Mouse (Mus musculus) liver, embryonic 11.5 days (tissue): ENCODE measurements around the gene Dpysl5. TPM values are rescaled to one million over a fixed set of nuclear protein-coding genes. Genes with fewer than 3 reads are reported as not detected.
"Not testable (repeated sequence)": the region's sequence is repeated elsewhere in the genome, so short reads cannot be mapped to it uniquely, and the experiment has no call there.

Source experiments
- ATAC-seq: fragments of 200-750 bp; cut with Nextera tagmentation; replicated peaks from 2 replicates; pipeline ENCODE4 v1.8.0; 2017; ENCODE audit warnings: moderate number of reproducible peaks, mild to moderate bottlenecking, moderate TSS enrichment, moderate library complexity; ENCODE audit not compliant: low FRiP score
- DNase-seq: peaks from one replicate; pipeline ENCODE4 v3.0.0-alpha.2; 2017; ENCODE audit warnings: low spot score
- H3K27ac ChIP-seq: fragments of 300-500 bp; sonication (generic); 2 replicates; pipeline ENCODE4 v1.5.1; 2014; ENCODE audit warnings: mild to moderate bottlenecking, low read depth, low read length, control low read depth
- H3K27me3 ChIP-seq: fragments of 300-500 bp; sonication (generic); replicated peaks from 2 replicates; pipeline ENCODE4 v1.6.1; 2014; ENCODE audit warnings: low read length, mixed read lengths; ENCODE audit not compliant: control insufficient read depth, insufficient read depth
- H3K36me3 ChIP-seq: fragments of 300-500 bp; sonication (generic); 2 replicates; pipeline ENCODE4 v1.6.1; 2014; ENCODE audit warnings: mild to moderate bottlenecking, low read length, moderate library complexity, mixed read lengths; ENCODE audit not compliant: control insufficient read depth, insufficient read depth
- H3K4me1 ChIP-seq: fragments of 300-500 bp; sonication (generic); replicated peaks from 2 replicates; pipeline ENCODE4 v1.6.1; 2014; ENCODE audit warnings: low read length, mixed read lengths; ENCODE audit not compliant: control insufficient read depth, insufficient read depth
- H3K4me2 ChIP-seq: fragments of 300-500 bp; sonication (generic); 2 replicates; pipeline ENCODE4 v1.6.1; 2014; ENCODE audit warnings: mild to moderate bottlenecking, control low read depth, moderate library complexity
- H3K4me3 ChIP-seq: fragments of 300-500 bp; sonication (generic); 2 replicates; pipeline ENCODE4 v1.5.1; 2014; ENCODE audit warnings: low read depth, low read length, control low read depth
- H3K9ac ChIP-seq: fragments of 300-500 bp; sonication (generic); 2 replicates; pipeline ENCODE4 v1.6.1; 2014; ENCODE audit warnings: low read depth, low read length, control low read depth
- H3K9me3 ChIP-seq: fragments of 300-500 bp; sonication (generic); 2 replicates; pipeline ENCODE4 v1.6.1; 2016; ENCODE audit warnings: low read length, inconsistent platforms, mixed read lengths; ENCODE audit not compliant: control insufficient read depth
- WGBS: fragments of 180-500 bp; shearing (Covaris S2); extraction: QIAGEN DNeasy Blood & Tissue Kit; methylation state at CpG from one replicate; pipeline ENCODE4 v1.1.7; 2014; 5-methylcytosine and 5-hydroxymethylcytosine counted together
- polyA plus RNA-seq: library from polyadenylated mRNA; unstranded; fragments of >200 nt; fragmentation: Nextera tagmentation; extraction: Ambion mirVana; gene quantifications from 2 replicates; pipeline ENCODE4 v1.2.1, GENCODE M21; 2014

Gene Dpysl5
- polyA plus RNA-seq, 1 experiment from 2014 or later = 1.6 TPM

DNA sequence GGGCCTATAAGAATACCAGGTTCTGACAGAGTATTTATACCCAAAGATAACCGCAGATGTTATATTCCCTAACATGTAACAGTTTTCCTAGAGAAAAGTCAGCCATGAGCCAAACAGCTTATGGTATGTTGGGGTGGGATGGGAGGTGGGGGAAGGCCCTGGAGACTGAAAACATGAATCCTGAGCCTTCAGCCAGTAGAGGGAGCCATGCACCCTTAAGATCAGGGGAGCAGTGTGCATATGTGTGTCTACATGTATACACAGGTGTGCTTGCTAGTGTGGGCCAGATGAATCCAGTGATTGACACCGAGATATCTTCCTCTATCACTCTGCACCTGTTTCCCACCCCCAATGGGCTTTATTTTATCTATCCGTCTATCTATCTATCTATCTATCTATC is 24.6 kb upstream of the Dpysl5 start:
- no peak overlapping the region for H3K27ac ChIP-seq
- no peak for ATAC-seq
- DNase-seq = no peak
- no peaks in the 10 kb centered on the region for H3K9me3 ChIP-seq
- no peak overlapping the region for H3K4me3 ChIP-seq
- H3K27me3 ChIP-seq = no peaks in the 10 kb centered on the region; the same call in 1 of the 2 replicates
- H3K4me2 ChIP-seq = no peak overlapping the region
- H3K4me1 ChIP-seq = no peaks in the 10 kb centered on the region
- 48% methylated on average over 3 of the region's 3 CpGs for WGBS
- no peak overlapping the region for H3K9ac ChIP-seq
- no peaks in the 10 kb centered on the region for H3K36me3 ChIP-seq

DNA sequence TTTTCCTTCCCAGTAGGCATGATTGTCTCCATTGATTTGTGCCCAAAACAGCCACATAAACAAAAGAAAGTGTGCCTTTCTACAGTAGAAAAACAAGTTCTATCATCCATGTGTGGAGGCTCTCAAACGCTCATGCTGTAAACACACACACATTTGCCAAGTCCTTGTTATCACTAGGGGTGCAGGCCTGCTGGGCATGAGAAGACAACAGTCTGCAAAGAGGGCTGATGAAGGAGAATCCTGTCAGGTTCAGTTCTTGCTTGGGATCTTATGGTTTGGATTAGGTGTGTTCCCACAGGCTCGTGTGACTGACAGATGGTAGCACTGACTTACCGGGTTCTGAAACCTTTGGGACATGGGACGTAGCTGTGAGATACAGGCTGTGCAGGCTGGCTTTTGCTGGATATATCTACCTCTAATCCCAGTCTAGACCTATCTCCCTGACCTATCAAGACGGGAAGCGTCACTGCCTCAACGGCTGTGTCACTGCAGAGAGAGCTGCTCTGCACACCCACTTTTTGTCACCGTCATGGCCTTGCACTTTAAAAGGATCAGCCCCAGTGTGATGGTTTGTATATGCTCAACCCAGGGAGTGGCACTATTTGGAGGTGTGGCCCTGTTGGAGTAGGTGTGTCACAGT is 10.9 kb upstream of the Dpysl5 start:
- H3K36me3 ChIP-seq = no peaks in the 10 kb centered on the region
- H3K9ac ChIP-seq = no peak overlapping the region
- no peak overlapping the region for H3K27ac ChIP-seq
- ATAC-seq = 0 out of 2 replicates have a peak, but pooled peaks have one; percentile 53
- no peak overlapping the region for H3K4me3 ChIP-seq
- H3K9me3 ChIP-seq = no peaks in the 10 kb centered on the region
- 61% methylated on average over 8 of the region's 8 CpGs for WGBS
- no peaks in the 10 kb centered on the region for H3K27me3 ChIP-seq
- no peaks in the 10 kb centered on the region for H3K4me1 ChIP-seq
- H3K4me2 ChIP-seq = no peak overlapping the region
- no peak for DNase-seq

DNA sequence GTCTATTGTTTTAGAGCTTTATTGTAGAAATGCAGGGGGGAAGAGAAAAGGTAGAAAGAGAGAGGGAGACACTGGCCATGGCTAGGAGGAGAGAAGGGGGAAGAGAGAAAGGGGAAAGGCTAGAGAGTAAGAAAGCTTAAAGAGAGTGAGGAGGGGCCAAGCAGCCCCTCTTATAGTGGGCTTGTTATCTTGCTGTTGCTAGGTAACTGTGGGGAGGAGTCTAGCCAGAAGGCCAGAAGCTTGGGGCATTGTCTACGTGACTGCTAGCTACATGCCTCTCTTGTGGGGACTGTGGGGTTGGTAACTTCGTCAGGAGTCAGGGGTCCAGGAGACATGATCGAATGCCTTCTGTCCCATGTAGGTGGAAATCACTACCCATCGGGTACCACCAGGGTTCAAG is 10.0 kb upstream of the Dpysl5 start:
- 36% methylated on average over 4 of the region's 4 CpGs for WGBS
- ATAC-seq, DNase-seq, H3K27me3 ChIP-seq, H3K4me3 ChIP-seq, H3K9me3 ChIP-seq, H3K9ac ChIP-seq, H3K4me1 ChIP-seq, H3K27ac ChIP-seq, H3K4me2 ChIP-seq, H3K36me3 ChIP-seq: not testable (repeated sequence)

DNA sequence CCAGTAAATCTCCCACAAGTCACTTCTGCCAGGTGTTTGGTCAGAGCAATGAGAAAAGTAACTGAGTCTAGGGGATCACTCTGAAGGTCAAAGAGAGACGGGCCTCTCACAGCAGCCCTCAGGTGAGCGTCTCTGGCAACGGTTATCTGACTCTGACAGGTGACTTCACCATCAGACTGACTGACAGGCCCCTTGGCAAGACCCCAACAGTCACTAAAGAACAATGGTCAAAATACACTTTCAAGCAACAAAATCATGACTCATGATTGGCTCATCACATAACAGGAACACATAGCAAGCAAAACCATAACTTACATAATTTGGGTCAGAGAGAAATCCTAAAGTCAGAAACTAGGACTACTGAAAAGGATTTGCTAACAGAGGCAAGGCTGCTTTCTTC is 9.5 kb upstream of the Dpysl5 start:
- ATAC-seq (no peak), DNase-seq (no peak)
- no peaks in the 10 kb centered on the region for H3K36me3 ChIP-seq
- H3K4me3 ChIP-seq = no peak overlapping the region
- no peak overlapping the region for H3K4me2 ChIP-seq
- H3K9ac ChIP-seq = no peak overlapping the region
- H3K4me1 ChIP-seq = no peaks in the 10 kb centered on the region
- no peak overlapping the region for H3K27ac ChIP-seq
- WGBS = 71% methylated on average over 3 of the region's 3 CpGs
- H3K9me3 ChIP-seq = no peaks in the 10 kb centered on the region
- peaks cover under 1% of the 10 kb centered on the region; the same call in 1 of the 2 replicates for H3K27me3 ChIP-seq

DNA sequence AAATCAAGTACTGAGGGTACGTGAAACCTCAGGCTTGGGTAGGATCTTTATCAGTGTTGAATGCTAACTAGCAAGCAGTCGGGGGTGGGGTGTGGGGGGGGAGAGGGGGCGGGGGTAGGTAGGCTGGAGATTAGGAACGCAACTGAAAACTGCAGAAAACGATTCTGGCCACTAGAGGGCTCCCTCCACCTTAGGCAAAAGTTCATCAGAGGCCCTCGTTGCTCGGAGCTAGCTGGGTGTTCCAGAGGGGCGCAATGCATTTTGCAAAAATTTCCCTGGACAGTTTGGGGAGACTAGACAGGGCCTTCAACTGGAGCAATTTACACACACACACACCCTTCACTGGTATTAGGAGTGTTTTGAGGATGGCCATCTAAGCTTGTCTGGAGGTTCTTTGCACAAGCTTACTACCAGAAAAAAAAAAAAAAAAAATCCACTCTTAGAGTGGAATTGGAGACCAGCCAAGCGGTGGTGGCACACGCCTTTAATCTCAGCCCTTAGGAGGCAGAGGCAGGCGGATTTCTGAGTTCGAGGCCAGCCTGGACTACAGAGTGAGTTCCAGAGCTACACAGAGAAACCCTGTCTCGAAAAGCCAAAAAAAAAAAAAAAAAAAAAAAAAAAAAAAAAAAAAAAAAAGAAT is 1.5 kb upstream of the Dpysl5 start:
- peak; percentile 72 for DNase-seq
- WGBS = 7% methylated on average over 13 of the region's 13 CpGs
- Histone ChIP-seq H3K27me3 (peaks cover 57% of the 10 kb centered on the region), H3K4me3 (no peak overlapping the region), H3K27ac (no peak overlapping the region), H3K9me3 (no peaks in the 10 kb centered on the region), H3K4me2 (no peak overlapping the region), H3K9ac (no peak overlapping the region), H3K36me3 (no peaks in the 10 kb centered on the region), H3K4me1 (peaks cover 14% of the 10 kb centered on the region)
- ATAC-seq = no peak; the same call in 1 of the 2 replicates

- Histone ChIP-seq H3K4me2 (no peak overlapping the region; the same call in 1 of the 2 replicates), H3K36me3 (no peaks in the 10 kb centered on the region), H3K9ac (no peak overlapping the region), H3K9me3 (no peaks in the 10 kb centered on the region), H3K27me3 (peaks cover 62% of the 10 kb centered on the region), H3K27ac (no peak overlapping the region), H3K4me3 (no peak overlapping the region), H3K4me1 (peaks cover 14% of the 10 kb centered on the region)
- DNase-seq (no peak), ATAC-seq (no peak)
- WGBS = 25% methylated on average over 8 of the region's 8 CpGs
Measured at GRCm38 (mm10) chr5:30710486-30710885, 878 bp upstream of the Dpysl5 start.

GRCm38 (mm10) chr5:30712002-30712390 is 632 bp downstream of the Dpysl5 start:
- Histone ChIP-seq H3K9me3 (no peaks in the 10 kb centered on the region), H3K27ac (no peak overlapping the region), H3K9ac (no peak overlapping the region), H3K4me1 (peaks cover 14% of the 10 kb centered on the region), H3K4me2 (peak overlapping the region; percentile 90), H3K36me3 (no peaks in the 10 kb centered on the region), H3K27me3 (peaks cover 66% of the 10 kb centered on the region), H3K4me3 (peak overlapping the region; percentile 48)
- DNase-seq (peak; percentile 63), ATAC-seq (no peak)
- WGBS = 2% methylated on average over 14 of the region's 14 CpGs

- Histone ChIP-seq H3K36me3 (no peaks in the 10 kb centered on the region), H3K4me2 (peak overlapping the region; percentile 90), H3K4me1 (peaks cover 14% of the 10 kb centered on the region), H3K27me3 (peaks cover 65% of the 10 kb centered on the region), H3K4me3 (peak overlapping the region; percentile 48), H3K9ac (no peak overlapping the region), H3K9me3 (no peaks in the 10 kb centered on the region), H3K27ac (no peak overlapping the region)
- WGBS = 1% methylated on average over 43 of the region's 43 CpGs
- DNase-seq (no peak), ATAC-seq (no peak)
Measured at GRCm38 (mm10) chr5:30712441-30713298, 1.3 kb downstream of the Dpysl5 start.
